Mouse (Mus musculus): ENCODE data around the gene Ccdc85b. TPM values are rescaled to one million over a fixed set of nuclear protein-coding genes. Genes with fewer than 3 reads are reported as not detected.

Ccdc85b gene
- total and polyA plus RNA-seq, 2 experiments from 2014 or later: 15.3 to 19.3 TPM

- Histone ChIP-seq H3K9ac (peak within 1 kb of the TSS; percentile 68), H3K4me3 (ENCODE audit: low read depth, low read length) (peak within 1 kb of the TSS; percentile 54), H3K4me1 (ENCODE audit: insufficient read depth) (0 out of 2 replicates have a peak, but pooled peaks cover 6% of the 10 kb centered on the region), H3K9me3 (ENCODE audit: low read length) (no peaks in the 10 kb centered on the region), H3K4me2 (ENCODE audit: low read depth) (peak within 1 kb of the TSS; percentile 76), H3K27ac (ENCODE audit: low read depth, low read length) (peak within 1 kb of the TSS; percentile 98), H3K27me3 (ENCODE audit: insufficient read depth, low read length) (no peaks in the 10 kb centered on the region), H3K36me3 (ENCODE audit: insufficient read depth) (peaks cover 38% of the 10 kb centered on the region)
- peak; percentile 87 for TF ChIP-seq CTCF (IDR thresholded peaks at IDR 0.05; ENCODE audit: low read depth)
- ATAC-seq: peak; percentile 56
- DNase-seq: peak; percentile 95
- under 1% methylated on average over 39 of the region's 39 CpGs for WGBS
These were observed 30.3 kb upstream of the Ccdc85b start, which contains the start of gene Mus81 for GRCm38 (mm10) chr19:5487768-5488550. Mus81 (minus strand) TSS chr19:5488402.

GRCm38 (mm10) chr19:5486771-5487170 is 29.1 kb upstream of the Ccdc85b start:
- H3K4me3 ChIP-seq (ENCODE audit: low read depth, low read length): no peak overlapping the region
- DNase-seq (no peak), ATAC-seq (no peak)
- 90% methylated on average over 4 of the region's 4 CpGs for WGBS
- H3K36me3 ChIP-seq (ENCODE audit: insufficient read depth): peaks cover 45% of the 10 kb centered on the region
- H3K4me1 ChIP-seq (ENCODE audit: insufficient read depth): 0 out of 2 replicates have a peak, but pooled peaks cover 3% of the 10 kb centered on the region
- H3K4me2 ChIP-seq (ENCODE audit: low read depth): no peak overlapping the region; the same call in 1 of the 2 replicates
- H3K9me3 ChIP-seq (ENCODE audit: low read length): no peaks in the 10 kb centered on the region
- no peak overlapping the region for H3K9ac ChIP-seq
- H3K27me3 ChIP-seq (ENCODE audit: insufficient read depth, low read length): no peaks in the 10 kb centered on the region
- no peak for TF ChIP-seq CTCF (IDR thresholded peaks at IDR 0.05; ENCODE audit: low read depth)
- H3K27ac ChIP-seq (ENCODE audit: low read depth, low read length): no peak overlapping the region

GRCm38 (mm10) chr19:5486286-5486685 is 28.6 kb upstream of the Ccdc85b start:
- ATAC-seq: no peak
- H3K9me3 ChIP-seq (ENCODE audit: low read length): no peaks in the 10 kb centered on the region
- H3K36me3 ChIP-seq (ENCODE audit: insufficient read depth): peaks cover 50% of the 10 kb centered on the region
- TF ChIP-seq CTCF (IDR thresholded peaks at IDR 0.05; ENCODE audit: low read depth): no peak
- H3K4me3 ChIP-seq (ENCODE audit: low read depth, low read length): no peak overlapping the region
- H3K4me1 ChIP-seq (ENCODE audit: insufficient read depth): 0 out of 2 replicates have a peak, but pooled peaks cover 3% of the 10 kb centered on the region
- no peak for DNase-seq
- WGBS: 91% methylated on average over 8 of the region's 8 CpGs
- no peaks in the 10 kb centered on the region for H3K27me3 ChIP-seq (ENCODE audit: insufficient read depth, low read length)
- no peak overlapping the region for H3K9ac ChIP-seq
- H3K27ac ChIP-seq (ENCODE audit: low read depth, low read length): no peak overlapping the region
- H3K4me2 ChIP-seq (ENCODE audit: low read depth): no peak overlapping the region

- H3K27ac ChIP-seq (ENCODE audit: low read depth, low read length): no peak overlapping the region
- no peak for DNase-seq
- no peak for ATAC-seq
- H3K27me3 ChIP-seq (ENCODE audit: insufficient read depth, low read length): no peaks in the 10 kb centered on the region
- 0 out of 2 replicates have a peak, but pooled peaks cover 3% of the 10 kb centered on the region for H3K4me1 ChIP-seq (ENCODE audit: insufficient read depth)
- no peak overlapping the region for H3K4me2 ChIP-seq (ENCODE audit: low read depth)
- H3K9me3 ChIP-seq (ENCODE audit: low read length): no peaks in the 10 kb centered on the region
- no peak overlapping the region for H3K9ac ChIP-seq
- H3K36me3 ChIP-seq (ENCODE audit: insufficient read depth): peaks cover 54% of the 10 kb centered on the region
- 96% methylated on average over 7 of the region's 7 CpGs for WGBS
- H3K4me3 ChIP-seq (ENCODE audit: low read depth, low read length): no peak overlapping the region
- TF ChIP-seq CTCF (IDR thresholded peaks at IDR 0.05; ENCODE audit: low read depth): no peak
These were observed 28.1 kb upstream of the Ccdc85b start for GRCm38 (mm10) chr19:5485821-5486220.

- no peak overlapping the region for H3K4me2 ChIP-seq (ENCODE audit: low read depth)
- no peak for TF ChIP-seq CTCF (IDR thresholded peaks at IDR 0.05; ENCODE audit: low read depth)
- H3K4me1 ChIP-seq (ENCODE audit: insufficient read depth): 0 out of 2 replicates have a peak, but pooled peaks cover 3% of the 10 kb centered on the region
- ATAC-seq (no peak), DNase-seq (no peak)
- H3K4me3 ChIP-seq (ENCODE audit: low read depth, low read length): no peak overlapping the region
- 96% methylated on average over 8 of the region's 8 CpGs for WGBS
- no peak overlapping the region for H3K9ac ChIP-seq
- H3K9me3 ChIP-seq (ENCODE audit: low read length): no peaks in the 10 kb centered on the region
- H3K27ac ChIP-seq (ENCODE audit: low read depth, low read length): no peak overlapping the region
- H3K27me3 ChIP-seq (ENCODE audit: insufficient read depth, low read length): no peaks in the 10 kb centered on the region
- H3K36me3 ChIP-seq (ENCODE audit: insufficient read depth): peaks cover 56% of the 10 kb centered on the region
These were observed 27.7 kb upstream of the Ccdc85b start for GRCm38 (mm10) chr19:5485371-5485770.

- H3K9ac ChIP-seq: no peak overlapping the region
- H3K27me3 ChIP-seq (ENCODE audit: insufficient read depth, low read length): no peaks in the 10 kb centered on the region
- H3K36me3 ChIP-seq (ENCODE audit: insufficient read depth): peaks cover 62% of the 10 kb centered on the region
- H3K4me1 ChIP-seq (ENCODE audit: insufficient read depth): 0 out of 2 replicates have a peak, but pooled peaks cover 3% of the 10 kb centered on the region
- no peak overlapping the region for H3K4me2 ChIP-seq (ENCODE audit: low read depth)
- WGBS: 91% methylated on average over 5 of the region's 5 CpGs
- H3K27ac ChIP-seq (ENCODE audit: low read depth, low read length): no peak overlapping the region
- ATAC-seq (no peak), DNase-seq (no peak)
- H3K4me3 ChIP-seq (ENCODE audit: low read depth, low read length): no peak overlapping the region
- H3K9me3 ChIP-seq (ENCODE audit: low read length): no peaks in the 10 kb centered on the region
- TF ChIP-seq CTCF (IDR thresholded peaks at IDR 0.05; ENCODE audit: low read depth): no peak
These were observed 26.8 kb upstream of the Ccdc85b start for GRCm38 (mm10) chr19:5484496-5484895.
